Mouse (Mus musculus) liver, embryonic 11.5 days (tissue): ENCODE data around the gene Asb17. TPM values are rescaled to one million over a fixed set of nuclear protein-coding genes. Genes with fewer than 3 reads are reported as not detected.
"Not testable (repeated sequence)": the region's sequence is repeated elsewhere in the genome, so short reads cannot be mapped to it uniquely, and the experiment has no call there.

Experiments used
- ATAC-seq: fragments of 200-750 bp; cut with Nextera tagmentation; replicated peaks from 2 replicates; pipeline ENCODE4 v1.8.0; 2017; ENCODE audit warnings: moderate number of reproducible peaks, mild to moderate bottlenecking, moderate TSS enrichment, moderate library complexity; ENCODE audit not compliant: low FRiP score
- DNase-seq: peaks from one replicate; pipeline ENCODE4 v3.0.0-alpha.2; 2017; ENCODE audit warnings: low spot score
- H3K27ac ChIP-seq: fragments of 300-500 bp; sonication (generic); 2 replicates; pipeline ENCODE4 v1.5.1; 2014; ENCODE audit warnings: mild to moderate bottlenecking, low read depth, low read length, control low read depth
- H3K27me3 ChIP-seq: fragments of 300-500 bp; sonication (generic); replicated peaks from 2 replicates; pipeline ENCODE4 v1.6.1; 2014; ENCODE audit warnings: low read length, mixed read lengths; ENCODE audit not compliant: control insufficient read depth, insufficient read depth
- H3K36me3 ChIP-seq: fragments of 300-500 bp; sonication (generic); 2 replicates; pipeline ENCODE4 v1.6.1; 2014; ENCODE audit warnings: mild to moderate bottlenecking, low read length, moderate library complexity, mixed read lengths; ENCODE audit not compliant: control insufficient read depth, insufficient read depth
- H3K4me1 ChIP-seq: fragments of 300-500 bp; sonication (generic); replicated peaks from 2 replicates; pipeline ENCODE4 v1.6.1; 2014; ENCODE audit warnings: low read length, mixed read lengths; ENCODE audit not compliant: control insufficient read depth, insufficient read depth
- H3K4me2 ChIP-seq: fragments of 300-500 bp; sonication (generic); 2 replicates; pipeline ENCODE4 v1.6.1; 2014; ENCODE audit warnings: mild to moderate bottlenecking, control low read depth, moderate library complexity
- H3K4me3 ChIP-seq: fragments of 300-500 bp; sonication (generic); 2 replicates; pipeline ENCODE4 v1.5.1; 2014; ENCODE audit warnings: low read depth, low read length, control low read depth
- H3K9ac ChIP-seq: fragments of 300-500 bp; sonication (generic); 2 replicates; pipeline ENCODE4 v1.6.1; 2014; ENCODE audit warnings: low read depth, low read length, control low read depth
- H3K9me3 ChIP-seq: fragments of 300-500 bp; sonication (generic); 2 replicates; pipeline ENCODE4 v1.6.1; 2016; ENCODE audit warnings: low read length, inconsistent platforms, mixed read lengths; ENCODE audit not compliant: control insufficient read depth
- WGBS: fragments of 180-500 bp; shearing (Covaris S2); extraction: QIAGEN DNeasy Blood & Tissue Kit; methylation state at CpG from one replicate; pipeline ENCODE4 v1.1.7; 2014; 5-methylcytosine and 5-hydroxymethylcytosine counted together
- polyA plus RNA-seq: library from polyadenylated mRNA; unstranded; fragments of >200 nt; fragmentation: Nextera tagmentation; extraction: Ambion mirVana; gene quantifications from 2 replicates; pipeline ENCODE4 v1.2.1, GENCODE M21; 2014

Gene Asb17
- polyA plus RNA-seq, 1 experiment from 2014 or later, result 8.3 TPM

GRCm38 (mm10) chr3:153858350-153859001 lies 14.5 kb downstream of the Asb17 start:
- H3K4me3 ChIP-seq, result no peak overlapping the region
- H3K4me2 ChIP-seq, result no peak overlapping the region
- H3K27ac ChIP-seq, result no peak overlapping the region
- WGBS, result 76% methylated on average over 10 of the region's 10 CpGs
- no peak overlapping the region for H3K9ac ChIP-seq
- H3K36me3 ChIP-seq, result no peaks in the 10 kb centered on the region
- H3K27me3 ChIP-seq, result no peaks in the 10 kb centered on the region
- DNase-seq (no peak), ATAC-seq (peak; percentile 65)
- H3K9me3 ChIP-seq, result no peaks in the 10 kb centered on the region
- peaks cover 5% of the 10 kb centered on the region for H3K4me1 ChIP-seq

GRCm38 (mm10) chr3:153860392-153860791 lies 16.4 kb downstream of the Asb17 start:
- not testable (repeated sequence) for H3K9ac ChIP-seq, DNase-seq, H3K36me3 ChIP-seq, H3K4me3 ChIP-seq, H3K27me3 ChIP-seq, H3K4me2 ChIP-seq, H3K9me3 ChIP-seq, H3K27ac ChIP-seq, H3K4me1 ChIP-seq
- 66% methylated on average over 8 of the region's 8 CpGs for WGBS
- ATAC-seq, result peak; percentile 85

- Histone ChIP-seq H3K4me3 (no peak overlapping the region), H3K4me2 (no peak overlapping the region), H3K27me3 (no peaks in the 10 kb centered on the region), H3K9ac (no peak overlapping the region), H3K4me1 (no peaks in the 10 kb centered on the region; the same call in none of the 2 replicates), H3K27ac (no peak overlapping the region), H3K9me3 (no peaks in the 10 kb centered on the region), H3K36me3 (no peaks in the 10 kb centered on the region)
- DNase-seq, result no peak
- WGBS, result 70% methylated on average over 2 of the region's 2 CpGs
- no peak for ATAC-seq
Observed at GRCm38 (mm10) chr3:153863816-153864215, 19.8 kb downstream of the Asb17 start.

- H3K9me3 ChIP-seq, result no peaks in the 10 kb centered on the region
- H3K27ac ChIP-seq, result no peak overlapping the region
- H3K4me2 ChIP-seq, result no peak overlapping the region
- no peak overlapping the region for H3K9ac ChIP-seq
- peak; percentile 41 for ATAC-seq
- DNase-seq, result no peak
- no peak overlapping the region for H3K4me3 ChIP-seq
- 62% methylated on average over 4 of the region's 4 CpGs for WGBS
- H3K36me3 ChIP-seq, result no peaks in the 10 kb centered on the region
- H3K27me3 ChIP-seq, result no peaks in the 10 kb centered on the region
- H3K4me1 ChIP-seq, result no peaks in the 10 kb centered on the region; the same call in 1 of the 2 replicates
Observed at GRCm38 (mm10) chr3:153864636-153865429, 20.8 kb downstream of the Asb17 start.

- Histone ChIP-seq H3K4me3 (no peak overlapping the region), H3K36me3 (no peaks in the 10 kb centered on the region), H3K27ac (no peak overlapping the region), H3K4me1 (no peaks in the 10 kb centered on the region), H3K27me3 (no peaks in the 10 kb centered on the region), H3K4me2 (no peak overlapping the region), H3K9ac (no peak overlapping the region), H3K9me3 (no peaks in the 10 kb centered on the region)
- 74% methylated on average over 14 of the region's 14 CpGs for whole genome bisulfite sequencing
- ATAC-seq (no peak), DNase-seq (no peak)
Observed at GRCm38 (mm10) chr3:153867149-153868136, 23.4 kb downstream of the Asb17 start.

GRCm38 (mm10) chr3:153871396-153871795 lies 27.4 kb downstream of the Asb17 start:
- no peaks in the 10 kb centered on the region for H3K4me1 ChIP-seq
- no peaks in the 10 kb centered on the region for H3K36me3 ChIP-seq
- 83% methylated on average over 5 of the region's 5 CpGs for WGBS
- H3K4me2 ChIP-seq, result no peak overlapping the region
- no peak for ATAC-seq
- no peak overlapping the region for H3K27ac ChIP-seq
- no peaks in the 10 kb centered on the region for H3K27me3 ChIP-seq
- no peak for DNase-seq
- H3K9ac ChIP-seq, result no peak overlapping the region
- no peak overlapping the region for H3K4me3 ChIP-seq
- no peaks in the 10 kb centered on the region for H3K9me3 ChIP-seq

- H3K27ac ChIP-seq, result no peak overlapping the region
- no peak overlapping the region for H3K9ac ChIP-seq
- no peaks in the 10 kb centered on the region for H3K27me3 ChIP-seq
- H3K4me1 ChIP-seq, result peaks cover 5% of the 10 kb centered on the region; the same call in 1 of the 2 replicates
- peak; percentile 68; the same call in 1 of the 2 replicates for ATAC-seq
- no peaks in the 10 kb centered on the region for H3K36me3 ChIP-seq
- no peak for DNase-seq
- H3K4me3 ChIP-seq, result no peak overlapping the region
- no peak overlapping the region for H3K4me2 ChIP-seq
- no peaks in the 10 kb centered on the region for H3K9me3 ChIP-seq
Observed at GRCm38 (mm10) chr3:153886296-153886695, 42.3 kb downstream of the Asb17 start.

- Histone ChIP-seq H3K4me3 (no peak overlapping the region), H3K4me2 (no peak overlapping the region), H3K27me3 (no peaks in the 10 kb centered on the region), H3K27ac (no peak overlapping the region), H3K9me3 (no peaks in the 10 kb centered on the region), H3K4me1 (peaks cover 5% of the 10 kb centered on the region; the same call in 1 of the 2 replicates), H3K36me3 (no peaks in the 10 kb centered on the region), H3K9ac (no peak overlapping the region)
- ATAC-seq (peak; percentile 92), DNase-seq (no peak)
- WGBS, result 35% methylated on average over 6 of the region's 6 CpGs
Observed at GRCm38 (mm10) chr3:153888141-153888540, 44.1 kb downstream of the Asb17 start.
